Mouse (Mus musculus) kidney, embryonic 16.5 days (tissue): ENCODE results near the gene Dnaaf2. TPM values are rescaled to one million over a fixed set of nuclear protein-coding genes. Genes with fewer than 3 reads are reported as not detected.

Source experiments
- ATAC-seq: fragments of 200-750 bp; cut with Nextera tagmentation; 2 replicates; pipeline ENCODE4 v1.8.0; 2017; ENCODE audit warnings: moderate TSS enrichment; ENCODE audit not compliant: low FRiP score, low TSS enrichment
- H3K27ac ChIP-seq: fragments of 300-500 bp; sonication (generic); 2 replicates; pipeline ENCODE4 v1.5.1; 2014; ENCODE audit warnings: low read length
- H3K27me3 ChIP-seq: fragments of 300-500 bp; sonication (generic); 2 replicates; pipeline ENCODE4 v1.6.1; 2014; ENCODE audit warnings: low read length, control low read depth, mixed read lengths; ENCODE audit not compliant: insufficient read depth
- H3K36me3 ChIP-seq: fragments of 300-500 bp; sonication (generic); 2 replicates; pipeline ENCODE4 v1.6.1; 2014; ENCODE audit warnings: low read length, control low read depth, mixed read lengths; ENCODE audit not compliant: insufficient read depth
- H3K4me1 ChIP-seq: fragments of 300-500 bp; sonication (generic); 2 replicates; pipeline ENCODE4 v1.6.1; 2014; ENCODE audit warnings: low read length, control low read depth, mixed read lengths; ENCODE audit not compliant: insufficient read depth
- H3K4me2 ChIP-seq: fragments of 300-500 bp; sonication (generic); replicated peaks from 2 replicates; pipeline ENCODE4 v1.6.1; 2014; ENCODE audit warnings: low read depth, low read length
- H3K4me3 ChIP-seq: fragments of 300-500 bp; sonication (generic); 2 replicates; pipeline ENCODE4 v1.5.1; 2014; ENCODE audit warnings: mild to moderate bottlenecking, low read length
- H3K9ac ChIP-seq: fragments of 300-500 bp; sonication (generic); replicated peaks from 2 replicates; pipeline ENCODE4 v1.6.1; 2014; ENCODE audit warnings: low read length
- H3K9me3 ChIP-seq: fragments of 300-500 bp; sonication (generic); 2 replicates; pipeline ENCODE4 v1.6.1; 2016; ENCODE audit warnings: low read length, control low read depth
- WGBS: fragments of 180-500 bp; shearing (Covaris S2); extraction: QIAGEN DNeasy Blood & Tissue Kit; methylation state at CpG from one replicate; pipeline ENCODE4 v1.1.7; 2014; 5-methylcytosine and 5-hydroxymethylcytosine counted together
- polyA plus RNA-seq: library from polyadenylated mRNA; unstranded; fragments of >200 nt; fragmentation: Nextera tagmentation; extraction: Ambion mirVana; gene quantifications from 2 replicates; pipeline ENCODE4 v1.2.1, GENCODE M21; 2015

Gene Dnaaf2
- polyA plus RNA-seq, 1 experiment from 2014 or later, result 8.8 TPM

GRCm38 (mm10) chr12:69185371-69185770 lies 12.9 kb downstream of the Dnaaf2 start:
- H3K9me3 ChIP-seq, result no peaks in the 10 kb centered on the region
- peak overlapping the region; percentile 95 for H3K4me2 ChIP-seq
- H3K4me3 ChIP-seq, result peak overlapping the region; percentile 86
- peak overlapping the region; percentile 84 for H3K9ac ChIP-seq
- peaks cover 20% of the 10 kb centered on the region for H3K4me1 ChIP-seq
- H3K27ac ChIP-seq, result no peak overlapping the region
- H3K27me3 ChIP-seq, result no peaks in the 10 kb centered on the region
- 64% methylated on average over 7 of the region's 7 CpGs for WGBS
- no peak for ATAC-seq
- H3K36me3 ChIP-seq, result peaks cover 22% of the 10 kb centered on the region

- Histone ChIP-seq H3K9ac (peak overlapping the region; percentile 84), H3K4me1 (peaks cover 20% of the 10 kb centered on the region), H3K4me2 (peak overlapping the region; percentile 95), H3K4me3 (peak overlapping the region; percentile 86), H3K36me3 (peaks cover 15% of the 10 kb centered on the region; the same call in 1 of the 2 replicates), H3K27me3 (no peaks in the 10 kb centered on the region), H3K9me3 (no peaks in the 10 kb centered on the region), H3K27ac (peak overlapping the region; percentile 93)
- ATAC-seq, result peak; percentile 59
- WGBS, result 2% methylated on average over 77 of the region's 86 CpGs
Observed at GRCm38 (mm10) chr12:69184342-69185295, 13.6 kb downstream of the Dnaaf2 start.

- Histone ChIP-seq H3K4me3 (peak within 1 kb of the TSS; percentile 86), H3K27ac (peak within 1 kb of the TSS; percentile 93), H3K4me1 (peaks cover 20% of the 10 kb centered on the region), H3K27me3 (no peaks in the 10 kb centered on the region), H3K9ac (peak within 1 kb of the TSS; percentile 91), H3K36me3 (peaks cover 12% of the 10 kb centered on the region; the same call in 1 of the 2 replicates), H3K4me2 (peak within 1 kb of the TSS; percentile 95), H3K9me3 (no peaks in the 10 kb centered on the region)
- 0% methylated on average over 83 of the region's 84 CpGs for WGBS
- ATAC-seq, result peak; percentile 99
Observed at GRCm38 (mm10) chr12:69183583-69184308, 14.5 kb downstream of the Dnaaf2 start, which contains the start of the genes Rpl36al and Mgat2. Gene Rpl36al (minus strand): TSS chr12:69184083. Gene Mgat2 (plus strand): TSS chr12:69184157.

- H3K36me3 ChIP-seq, result peaks cover 17% of the 10 kb centered on the region; the same call in 1 of the 2 replicates
- no peak overlapping the region for H3K9ac ChIP-seq
- H3K27ac ChIP-seq, result no peak overlapping the region
- no peak overlapping the region for H3K4me2 ChIP-seq
- no peaks in the 10 kb centered on the region for H3K9me3 ChIP-seq
- 88% methylated on average over 4 of the region's 4 CpGs for WGBS
- H3K4me1 ChIP-seq, result peaks cover 13% of the 10 kb centered on the region
- H3K27me3 ChIP-seq, result no peaks in the 10 kb centered on the region
- no peak overlapping the region for H3K4me3 ChIP-seq
- ATAC-seq, result no peak
Observed at GRCm38 (mm10) chr12:69181800-69182199, 16.4 kb downstream of the Dnaaf2 start.

- no peak overlapping the region for H3K27ac ChIP-seq
- peaks cover 22% of the 10 kb centered on the region; the same call in 1 of the 2 replicates for H3K36me3 ChIP-seq
- no peaks in the 10 kb centered on the region for H3K4me1 ChIP-seq
- no peak overlapping the region for H3K4me3 ChIP-seq
- no peak for ATAC-seq
- H3K9me3 ChIP-seq, result no peaks in the 10 kb centered on the region
- no peaks in the 10 kb centered on the region for H3K27me3 ChIP-seq
- H3K4me2 ChIP-seq, result no peak overlapping the region
- H3K9ac ChIP-seq, result no peak overlapping the region
- 70% methylated on average over 12 of the region's 12 CpGs for WGBS
Observed at GRCm38 (mm10) chr12:69179371-69179770, 18.9 kb downstream of the Dnaaf2 start.

GRCm38 (mm10) chr12:69177526-69177925 lies 20.7 kb downstream of the Dnaaf2 start:
- H3K27ac ChIP-seq, result no peak overlapping the region
- H3K27me3 ChIP-seq, result no peaks in the 10 kb centered on the region
- H3K9me3 ChIP-seq, result no peaks in the 10 kb centered on the region
- H3K9ac ChIP-seq, result no peak overlapping the region
- no peak overlapping the region for H3K4me2 ChIP-seq
- no peak overlapping the region for H3K4me3 ChIP-seq
- no peak for ATAC-seq
- peaks cover 31% of the 10 kb centered on the region; the same call in 1 of the 2 replicates for H3K36me3 ChIP-seq
- H3K4me1 ChIP-seq, result no peaks in the 10 kb centered on the region
- 85% methylated on average over 3 of the region's 3 CpGs for WGBS

GRCm38 (mm10) chr12:69175975-69176374 lies 22.3 kb downstream of the Dnaaf2 start:
- no peak overlapping the region for H3K4me3 ChIP-seq
- ATAC-seq, result no peak
- no peak overlapping the region for H3K9ac ChIP-seq
- H3K27ac ChIP-seq, result no peak overlapping the region
- WGBS, result 93% methylated on average over 3 of the region's 3 CpGs
- H3K9me3 ChIP-seq, result no peaks in the 10 kb centered on the region
- peaks cover 31% of the 10 kb centered on the region; the same call in 1 of the 2 replicates for H3K36me3 ChIP-seq
- H3K27me3 ChIP-seq, result no peaks in the 10 kb centered on the region
- H3K4me1 ChIP-seq, result no peaks in the 10 kb centered on the region
- H3K4me2 ChIP-seq, result no peak overlapping the region

GRCm38 (mm10) chr12:69171307-69171706 lies 26.9 kb downstream of the Dnaaf2 start:
- Histone ChIP-seq H3K4me1 (peaks cover 10% of the 10 kb centered on the region; the same call in 1 of the 2 replicates), H3K9me3 (no peaks in the 10 kb centered on the region), H3K9ac (no peak overlapping the region), H3K27ac (no peak overlapping the region), H3K36me3 (0 out of 2 replicates have a peak, but pooled peaks cover 21% of the 10 kb centered on the region), H3K4me2 (no peak overlapping the region), H3K4me3 (no peak overlapping the region), H3K27me3 (no peaks in the 10 kb centered on the region)
- no peak for ATAC-seq
- 95% methylated on average over 2 of the region's 2 CpGs for WGBS

- Histone ChIP-seq H3K27me3 (no peaks in the 10 kb centered on the region), H3K36me3 (0 out of 2 replicates have a peak, but pooled peaks cover 11% of the 10 kb centered on the region), H3K4me3 (peak within 1 kb of the TSS; percentile 71), H3K9me3 (no peaks in the 10 kb centered on the region), H3K9ac (peak within 1 kb of the TSS; percentile 77), H3K4me1 (peaks cover 10% of the 10 kb centered on the region; the same call in 1 of the 2 replicates), H3K27ac (peak within 1 kb of the TSS; percentile 88), H3K4me2 (peak within 1 kb of the TSS; percentile 81)
- under 1% methylated on average over 40 of the region's 40 CpGs for WGBS
- peak; percentile 96 for ATAC-seq
Observed at GRCm38 (mm10) chr12:69168461-69169106, 29.6 kb downstream of the Dnaaf2 start, which contains the start of gene Lrr1. Gene Lrr1 (plus strand): TSS chr12:69168814.
